Mouse (Mus musculus) kidney, adult 2 months (tissue): ENCODE measurements around the gene Nebl.

Experiments
- CTCF ChIP-seq: fragments of 200-500 bp; conservative IDR thresholded peaks from 2 replicates; pipeline ENCODE4 v1.5.1; 2011; ENCODE audit warnings: low read depth, mild to moderate bottlenecking, control low read depth, low read length, moderate library complexity, mixed read lengths; ENCODE audit not compliant: insufficient read depth, insufficient read length
- POLR2A ChIP-seq: fragments of 200-500 bp; IDR thresholded peaks from one replicate; pipeline ENCODE4 v1.6.1; 2011; ENCODE audit warnings: low read depth, low read length, control low read depth

- TF ChIP-seq POLR2A (no peak), CTCF (no peak)
Observed at GRCm38 (mm10) chr2:17571716-17572115, 159.5 kb downstream of the Nebl start.
